ENCODE assay signal across 8 mouse cellular contexts in genomic region chr5:139735677-139736503, GRCm38 (mm10). TPM values are rescaled to one million over a fixed set of nuclear protein-coding genes. Genes with fewer than 3 reads are reported as not detected.
DNase-seq lines count a peak whose midpoint lies in the region; ATAC-seq lines count a peak whose summit lies in the region.

TSS of gene Micall2 (minus strand) at chr5:139736336.

- no peak within 1 kb of the TSS; the same call in 1 of the 2 replicates for H3K27ac ChIP-seq in hindbrain, embryonic 14.5 days

- H3K4me1 ChIP-seq in hindbrain, embryonic 14.5 days (replicated peaks; ENCODE audit: control insufficient read depth, insufficient read depth, low read length): peaks cover 20% of the 10 kb centered on the region

- H3K9ac ChIP-seq in hindbrain, embryonic 14.5 days: peak within 1 kb of the TSS; percentile 42

- no peaks in the 10 kb centered on the region for H3K36me3 ChIP-seq in hindbrain, embryonic 14.5 days (replicated peaks; ENCODE audit: control insufficient read depth, insufficient read depth)

- H3K9me3 ChIP-seq in hindbrain, embryonic 14.5 days (ENCODE audit: control insufficient read depth, low read length): no peaks in the 10 kb centered on the region

- WGBS in hindbrain, embryonic 14.5 days: 6% methylated on average over 50 of the region's 50 CpGs

- peak within 1 kb of the TSS; percentile 81 for H3K4me2 ChIP-seq in hindbrain, embryonic 14.5 days (replicated peaks)

- peak within 1 kb of the TSS; percentile 35 for H3K4me3 ChIP-seq in hindbrain, embryonic 14.5 days (replicated peaks; ENCODE audit: low read length)

- no peaks in the 10 kb centered on the region for H3K27me3 ChIP-seq in hindbrain, embryonic 14.5 days (ENCODE audit: control insufficient read depth, insufficient read depth, low read length)

- ATAC-seq in hindbrain, embryonic 14.5 days (ENCODE audit: low FRiP score): peak; percentile 94

- DNase-seq in R1 (ENCODE audit: low read depth, low spot score): peak; percentile 98
- DNase-seq in cerebellum, postnatal 25 days: peak; percentile 70 to 86
- DNase-seq in frontal cortex, postnatal 25 days (ENCODE audit: low spot score in 2 of 2): peak; percentile 48 to 75
- peak; percentile 89 for DNase-seq in hindbrain, embryonic 14.5 days (ENCODE audit: low spot score)
- peak; percentile 78 to 82 for DNase-seq in layer of hippocampus, postnatal 36 days
- peak; percentile 99 for DNase-seq in lung, postnatal 36 days
- DNase-seq in retina, postnatal 1 day: peak; percentile 97
- DNase-seq in urinary bladder, adult 18-20 months (ENCODE audit: low spot score in 2 of 2): peak; percentile 95 to 99

RNA-seq across cellular contexts. Expression of gene Micall2, which starts in this region (rescaled TPM):
- polyA plus RNA-seq in hindbrain, embryonic 14.5 days (2014; fragmentation: Nextera tagmentation; extraction: Ambion mirVana): 10.6 and 10.7 TPM in 2 replicates
- total RNA-seq in layer of hippocampus, postnatal 36 days (2021): 1 to 10 TPM; 1.2 to 1.9 TPM
